Mouse (Mus musculus): ENCODE data around the gene Rgs5. TPM values are rescaled to one million over a fixed set of nuclear protein-coding genes. Genes with fewer than 3 reads are reported as not detected.

Rgs5 gene
- 0.55 and 0.56 TPM in 2 replicates for polyA plus RNA-seq (2012; rRNA removed)

DNA sequence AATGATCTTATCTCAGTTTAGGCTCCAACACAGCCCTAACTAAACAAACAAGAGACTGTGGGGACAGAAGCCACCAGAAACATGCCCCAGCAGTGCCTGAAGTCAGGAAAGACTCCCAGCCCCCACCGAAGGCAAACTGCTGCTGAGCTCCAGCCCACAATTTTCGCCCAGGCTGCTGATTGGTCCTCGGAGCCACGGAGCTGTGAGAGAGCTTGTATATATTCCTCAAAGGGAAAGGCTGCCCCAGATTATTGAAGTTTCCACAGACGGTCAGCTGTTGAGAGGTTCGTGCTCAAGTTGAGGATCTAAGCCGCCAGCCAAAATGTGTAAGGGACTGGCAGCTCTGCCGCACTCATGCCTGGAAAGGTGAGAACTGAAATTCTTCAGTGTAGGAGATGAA is at the start of gene Rgs5:
Gene Rgs5 (plus strand): TSS at position 246 of the 400 bp plus-strand sequence.

Other genes with a start within 250 kb of the Rgs5 start
- 11.4 and 12.9 TPM in 2 replicates for gene Nuf2, start 124.0 kb upstream of the Rgs5 start, polyA plus RNA-seq (2012; rRNA removed)
- 0.10 and 0.14 TPM in 2 replicates for gene Rgs4, start 92.1 kb downstream of the Rgs5 start, polyA plus RNA-seq (2012; rRNA removed)

All from liver, embryonic 18 days (tissue).